Mouse (Mus musculus): ENCODE measurements at regions not wholly inside any gene's neighbourhood (a gene's known extent, or its start where the extent isn't known, plus 50 kb on each side); places are given as distances from the start of the nearest gene placed in this dataset.
A peak's percentile ranks its signal among the peaks of the same experiment; 100 is the strongest.

- intact Hi-C loops (cut with DNase I), result no loop called here
- no peak for TF ChIP-seq CTCF (IDR thresholded peaks at IDR 0.05)
- H3K4me3 ChIP-seq, result no peak overlapping the region
- no peak overlapping the region for H3K27ac ChIP-seq
- DNase-seq, result no peak
These were observed 157.6 kb upstream of the Adgrl2 start for GRCm38 (mm10) chr3:149147916-149148315.

- DNase-seq, result no peak
- Histone ChIP-seq H3K27ac (no peak overlapping the region), H3K4me3 (no peak overlapping the region)
- intact Hi-C loops (cut with DNase I), result no loop called here
- TF ChIP-seq CTCF (IDR thresholded peaks at IDR 0.05), result no peak
These were observed 156.3 kb upstream of the Adgrl2 start for GRCm38 (mm10) chr3:149146673-149147072.

- no peak for TF ChIP-seq CTCF (IDR thresholded peaks at IDR 0.05)
- no peak for DNase-seq
- intact Hi-C loops (cut with DNase I), result no loop called here
- no peak overlapping the region for H3K4me3 ChIP-seq
- peak overlapping the region; percentile 63; the same call in 1 of the 2 replicates for H3K27ac ChIP-seq
These were observed 150.1 kb upstream of the Adgrl2 start for GRCm38 (mm10) chr3:149140461-149140860.

- TF ChIP-seq CTCF (IDR thresholded peaks at IDR 0.05), result no peak
- no peak for DNase-seq
- intact Hi-C loops (cut with DNase I), result no loop called here
- Histone ChIP-seq H3K27ac (no peak overlapping the region), H3K4me3 (no peak overlapping the region)
These were observed 143.9 kb upstream of the Adgrl2 start for GRCm38 (mm10) chr3:149134028-149134938.

- Histone ChIP-seq H3K4me3 (no peak overlapping the region), H3K27ac (no peak overlapping the region)
- intact Hi-C loops (cut with DNase I), result no loop called here
- no peak for TF ChIP-seq CTCF (IDR thresholded peaks at IDR 0.05)
- DNase-seq, result no peak
These were observed 128.5 kb upstream of the Adgrl2 start for GRCm38 (mm10) chr3:149118806-149119205.

- intact Hi-C loops (cut with DNase I), result no loop called here
- DNase-seq, result no peak
- Histone ChIP-seq H3K27ac (no peak overlapping the region), H3K4me3 (no peak overlapping the region)
- TF ChIP-seq CTCF (IDR thresholded peaks at IDR 0.05), result no peak
These were observed 127.3 kb upstream of the Adgrl2 start for GRCm38 (mm10) chr3:149117684-149118056.

- DNase-seq, result peak; percentile 21
- intact Hi-C loops (cut with DNase I), result no loop called here
- TF ChIP-seq CTCF (IDR thresholded peaks at IDR 0.05), result no peak
- H3K4me3 ChIP-seq, result no peak overlapping the region
- no peak overlapping the region for H3K27ac ChIP-seq
These were observed 126.8 kb upstream of the Adgrl2 start for GRCm38 (mm10) chr3:149117018-149117683.

GRCm38 (mm10) chr3:149116604-149117003, 126.2 kb upstream of the Adgrl2 start:
- Histone ChIP-seq H3K27ac (no peak overlapping the region), H3K4me3 (no peak overlapping the region)
- no peak for TF ChIP-seq CTCF (IDR thresholded peaks at IDR 0.05)
- intact Hi-C loops (cut with DNase I), result no loop called here
- DNase-seq, result no peak

- Histone ChIP-seq H3K27ac (no peak overlapping the region), H3K4me3 (peak overlapping the region; percentile 52)
- DNase-seq, result peak; percentile 62
- no peak for TF ChIP-seq CTCF (IDR thresholded peaks at IDR 0.05)
- intact Hi-C loops (cut with DNase I), result no loop called here
These were observed 125.5 kb upstream of the Adgrl2 start for GRCm38 (mm10) chr3:149115901-149116300.

GRCm38 (mm10) chr3:149112878-149113277, 122.5 kb upstream of the Adgrl2 start:
- H3K4me3 ChIP-seq, result no peak overlapping the region
- intact Hi-C loops (cut with DNase I), result no loop called here
- no peak for DNase-seq
- no peak for TF ChIP-seq CTCF (IDR thresholded peaks at IDR 0.05)
- H3K27ac ChIP-seq, result no peak overlapping the region

GRCm38 (mm10) chr3:149111529-149112439, 121.4 kb upstream of the Adgrl2 start:
- Histone ChIP-seq H3K4me3 (no peak overlapping the region), H3K27ac (no peak overlapping the region)
- TF ChIP-seq CTCF (IDR thresholded peaks at IDR 0.05), result no peak
- intact Hi-C loops (cut with DNase I), result no loop called here
- DNase-seq, result no peak

GRCm38 (mm10) chr3:149110831-149111230, 120.5 kb upstream of the Adgrl2 start:
- Histone ChIP-seq H3K4me3 (no peak overlapping the region), H3K27ac (no peak overlapping the region)
- TF ChIP-seq CTCF (IDR thresholded peaks at IDR 0.05), result no peak
- intact Hi-C loops (cut with DNase I), result no loop called here
- no peak for DNase-seq

Data from gastrocnemius, adult 2 months (tissue).